Mouse (Mus musculus) G1E (cell line): ENCODE results near the gene Retreg1. TPM values are rescaled to one million over a fixed set of nuclear protein-coding genes. Genes with fewer than 3 reads are reported as not detected.

ENCODE experiments used
- ATAC-seq: 2 replicates; pipeline ENCODE4 v1.8.0; 2016; ENCODE audit warnings: mild to moderate bottlenecking; ENCODE audit not compliant: insufficient number of reproducible peaks, poor library complexity, low FRiP score, severe bottlenecking; ENCODE audit errors: extremely low read depth
- DNase-seq: peaks from one replicate; pipeline ENCODE4 v3.0.0; 2012; ENCODE audit warnings: low spot score
- H3K27me3 ChIP-seq: 2 replicates; pipeline ENCODE4 v1.6.1; 2012; ENCODE audit warnings: mild to moderate bottlenecking, low read length, inconsistent platforms; ENCODE audit not compliant: insufficient read depth
- H3K36me3 ChIP-seq: replicated peaks from 2 replicates; pipeline ENCODE3; 2012; ENCODE audit warnings: mild to moderate bottlenecking, inconsistent platforms
- H3K4me1 ChIP-seq: 2 replicates; pipeline ENCODE4 v1.6.1; 2012; ENCODE audit warnings: low read depth, low read length, inconsistent platforms, mixed read lengths; ENCODE audit not compliant: insufficient read depth
- H3K4me3 ChIP-seq: 2 replicates; pipeline ENCODE4 v1.5.1; 2012; ENCODE audit warnings: low read depth, mild to moderate bottlenecking, inconsistent platforms, low read length, moderate library complexity, mixed read lengths
- H3K9me3 ChIP-seq: replicated peaks from 2 replicates; pipeline ENCODE4 v1.6.1; 2012; ENCODE audit warnings: inconsistent platforms
- CTCF ChIP-seq: IDR thresholded peaks from 2 replicates; pipeline ENCODE4 v1.5.1; 2012; ENCODE audit warnings: low read depth, low read length, inconsistent platforms, mixed read lengths
- GATA1 ChIP-seq: IDR thresholded peaks from 2 replicates; pipeline ENCODE4 v1.6.1; 2012; ENCODE audit warnings: borderline replicate concordance, low read length, inconsistent platforms, mixed read lengths
- GATA2 ChIP-seq: IDR thresholded peaks from 2 replicates; pipeline ENCODE4 v1.6.1; 2012; ENCODE audit warnings: low read depth, low read length, inconsistent platforms, borderline replicate concordance
- POLR2AphosphoS5 ChIP-seq: IDR thresholded peaks from 2 replicates; pipeline ENCODE4 v1.6.1; 2012; ENCODE audit warnings: low read depth, low read length, inconsistent platforms; ENCODE audit not compliant: insufficient replicate concordance
- TAL1 ChIP-seq: conservative IDR thresholded peaks from 2 replicates; pipeline ENCODE4 v1.6.1; 2012; ENCODE audit warnings: low read depth, low read length, inconsistent platforms, mixed read lengths
- polyA plus RNA-seq: library from polyadenylated mRNA; stranded (reverse); fragments of >175 nt; gene quantifications from 2 replicates; pipeline ENCODE4 v1.2.3, GENCODE M21; 2012
- total RNA-seq, 2 experiments: library from RNA; stranded (forward) in 1 of 2; stranded (reverse) in 1 of 2; fragments of 200-1000 nt in 1 of 2; fragments of >200 nt in 1 of 2; fragmentation: Nextera tagmentation in 1 of 2; gene quantifications; 2 replicates each; pipeline ENCODE4 v1.2.3; 2014 to 2017

The Retreg1 gene
- total and polyA plus RNA-seq, 3 experiments, result 0.16 TPM; not detected in 2

GRCm38 (mm10) chr15:25942415-25942814, 99.4 kb downstream of the Retreg1 start:
- Histone ChIP-seq H3K36me3 (no peaks in the 10 kb centered on the region), H3K4me1 (no peaks in the 10 kb centered on the region), H3K4me3 (no peak overlapping the region), H3K9me3 (no peaks in the 10 kb centered on the region), H3K27me3 (no peaks in the 10 kb centered on the region)
- no peak for ATAC-seq
- TF ChIP-seq CTCF (no peak), GATA2 (no peak), POLR2AphosphoS5 (no peak), TAL1 (no peak), GATA1 (no peak)
- DNase-seq, result no peak

- DNase-seq (no peak), ATAC-seq (no peak)
- no peaks in the 10 kb centered on the region for H3K27me3 ChIP-seq
- H3K4me1 ChIP-seq, result no peaks in the 10 kb centered on the region
- TF ChIP-seq POLR2AphosphoS5, result no peak
- TF ChIP-seq TAL1, result no peak
- no peak for TF ChIP-seq GATA1
- no peak for TF ChIP-seq CTCF
- TF ChIP-seq GATA2, result no peak
- no peaks in the 10 kb centered on the region for H3K36me3 ChIP-seq
- H3K4me3 ChIP-seq, result no peak overlapping the region
- H3K9me3 ChIP-seq, result 0 out of 2 replicates have a peak, but pooled peaks cover under 1% of the 10 kb centered on the region
Observed at GRCm38 (mm10) chr15:25943386-25944137, 100.6 kb downstream of the Retreg1 start.

GRCm38 (mm10) chr15:25945224-25945623, 102.2 kb downstream of the Retreg1 start:
- Histone ChIP-seq H3K27me3 (no peaks in the 10 kb centered on the region), H3K4me1 (no peaks in the 10 kb centered on the region), H3K4me3 (no peak overlapping the region), H3K9me3 (0 out of 2 replicates have a peak, but pooled peaks cover 4% of the 10 kb centered on the region), H3K36me3 (no peaks in the 10 kb centered on the region)
- ATAC-seq (no peak), DNase-seq (no peak)
- no peak for TF ChIP-seq GATA2
- no peak for TF ChIP-seq POLR2AphosphoS5
- no peak for TF ChIP-seq TAL1

- no peaks in the 10 kb centered on the region for H3K27me3 ChIP-seq
- ATAC-seq (no peak), DNase-seq (no peak)
- H3K4me3 ChIP-seq, result no peak overlapping the region
- no peaks in the 10 kb centered on the region for H3K36me3 ChIP-seq
- no peaks in the 10 kb centered on the region for H3K4me1 ChIP-seq
- 0 out of 2 replicates have a peak, but pooled peaks cover 4% of the 10 kb centered on the region for H3K9me3 ChIP-seq
- TF ChIP-seq TAL1 (no peak), GATA2 (no peak), POLR2AphosphoS5 (no peak), GATA1 (no peak), CTCF (no peak)
Observed at GRCm38 (mm10) chr15:25946482-25946881, 103.5 kb downstream of the Retreg1 start.

GRCm38 (mm10) chr15:25947383-25947782, 104.4 kb downstream of the Retreg1 start:
- DNase-seq, result no peak
- Histone ChIP-seq H3K9me3 (0 out of 2 replicates have a peak, but pooled peaks cover 4% of the 10 kb centered on the region), H3K27me3 (no peaks in the 10 kb centered on the region), H3K4me1 (no peaks in the 10 kb centered on the region), H3K4me3 (no peak overlapping the region), H3K36me3 (no peaks in the 10 kb centered on the region)
- ATAC-seq, result no peak
- TF ChIP-seq GATA2 (no peak), TAL1 (no peak), GATA1 (no peak), POLR2AphosphoS5 (no peak), CTCF (no peak)

- Histone ChIP-seq H3K4me3 (no peak overlapping the region), H3K36me3 (no peaks in the 10 kb centered on the region), H3K27me3 (no peaks in the 10 kb centered on the region), H3K9me3 (0 out of 2 replicates have a peak, but pooled peaks cover 4% of the 10 kb centered on the region), H3K4me1 (no peaks in the 10 kb centered on the region)
- DNase-seq (no peak), ATAC-seq (no peak; the same call in 1 of the 2 replicates)
- TF ChIP-seq GATA2, result no peak
- no peak for TF ChIP-seq CTCF
- no peak for TF ChIP-seq GATA1
- TF ChIP-seq TAL1, result no peak
- TF ChIP-seq POLR2AphosphoS5, result no peak
Observed at GRCm38 (mm10) chr15:25948257-25949223, 105.6 kb downstream of the Retreg1 start.
